Mouse (Mus musculus) olfactory bulb, adult 2 months (tissue): Measurements from ENCODE around the gene Pdzd4.

Source experiments
- CTCF ChIP-seq: fragments of 200-500 bp; IDR thresholded peaks from 2 replicates; pipeline ENCODE4 v1.5.1; 2012; ENCODE audit warnings: low read depth, mild to moderate bottlenecking, low read length, moderate library complexity; ENCODE audit not compliant: insufficient read depth
- POLR2A ChIP-seq: fragments of 200-500 bp; IDR thresholded peaks from 2 replicates; pipeline ENCODE4 v1.6.1; 2012; ENCODE audit warnings: mild to moderate bottlenecking, low read depth, low read length, moderate library complexity; ENCODE audit not compliant: insufficient read depth

- TF ChIP-seq POLR2A = no peak
- no peak for TF ChIP-seq CTCF
Measured at GRCm38 (mm10) chrX:73797511-73797910, 27.3 kb downstream of the Pdzd4 start.
